Mouse (Mus musculus) midbrain, embryonic 11.5 days (tissue): ENCODE data around the gene AI464131. TPM values are rescaled to one million over a fixed set of nuclear protein-coding genes. Genes with fewer than 3 reads are reported as not detected.

Source experiments
- ATAC-seq: fragments of 200-750 bp; cut with Nextera tagmentation; 2 replicates; pipeline ENCODE4 v1.8.0; 2017; ENCODE audit warnings: moderate TSS enrichment, moderate library complexity; ENCODE audit not compliant: low FRiP score
- DNase-seq: peaks from one replicate; pipeline ENCODE4 v3.0.0; 2015; ENCODE audit warnings: low spot score; ENCODE audit errors: missing footprints
- H3K27ac ChIP-seq: fragments of 300-500 bp; sonication (generic); 2 replicates; pipeline ENCODE4 v1.5.1; 2014; ENCODE audit warnings: low read depth, low read length
- H3K27me3 ChIP-seq: fragments of 300-500 bp; sonication (generic); 2 replicates; pipeline ENCODE4 v1.6.1; 2014; ENCODE audit warnings: mild to moderate bottlenecking, low read length, moderate library complexity, mixed read lengths; ENCODE audit not compliant: control insufficient read depth, insufficient read depth
- H3K36me3 ChIP-seq: fragments of 300-500 bp; sonication (generic); 2 replicates; pipeline ENCODE4 v1.6.1; 2014; ENCODE audit warnings: mild to moderate bottlenecking, low read length, moderate library complexity, mixed read lengths; ENCODE audit not compliant: control insufficient read depth, insufficient read depth
- H3K4me1 ChIP-seq: fragments of 300-500 bp; sonication (generic); 2 replicates; pipeline ENCODE4 v1.6.1; 2014; ENCODE audit warnings: low read length; ENCODE audit not compliant: control insufficient read depth, insufficient read depth
- H3K4me2 ChIP-seq: fragments of 300-500 bp; sonication (generic); 2 replicates; pipeline ENCODE4 v1.6.1; 2014; ENCODE audit warnings: mild to moderate bottlenecking, moderate library complexity
- H3K4me3 ChIP-seq: fragments of 300-500 bp; sonication (generic); 2 replicates; pipeline ENCODE4 v1.5.1; 2014; ENCODE audit warnings: low read depth, low read length
- H3K9ac ChIP-seq: fragments of 300-500 bp; sonication (generic); 2 replicates; pipeline ENCODE4 v1.6.1; 2014; ENCODE audit warnings: low read length
- H3K9me3 ChIP-seq: fragments of 300-500 bp; sonication (generic); 2 replicates; pipeline ENCODE4 v1.6.1; 2016; ENCODE audit warnings: low read length; ENCODE audit not compliant: control insufficient read depth
- WGBS: fragments of 180-500 bp; shearing (Covaris S2); extraction: QIAGEN DNeasy Blood & Tissue Kit; methylation state at CpG from one replicate; pipeline ENCODE4 v1.1.7; 2014; 5-methylcytosine and 5-hydroxymethylcytosine counted together
- polyA plus RNA-seq: library from polyadenylated mRNA; unstranded; fragments of >200 nt; fragmentation: Nextera tagmentation; extraction: Ambion mirVana; gene quantifications from 2 replicates; pipeline ENCODE4 v1.2.1, GENCODE M21; 2014

AI464131 gene
- polyA plus RNA-seq, 1 experiment from 2014 or later = 6.9 TPM

- H3K9ac ChIP-seq = no peak overlapping the region
- no peaks in the 10 kb centered on the region for H3K9me3 ChIP-seq
- ATAC-seq = no peak
- 61% methylated on average over 8 of the region's 8 CpGs for WGBS
- H3K4me2 ChIP-seq = no peak overlapping the region
- no peak overlapping the region for H3K27ac ChIP-seq
- H3K4me1 ChIP-seq = peaks cover 30% of the 10 kb centered on the region
- DNase-seq = no peak
- H3K36me3 ChIP-seq = no peaks in the 10 kb centered on the region; the same call in 1 of the 2 replicates
- no peak overlapping the region for H3K4me3 ChIP-seq
- H3K27me3 ChIP-seq = peaks cover 56% of the 10 kb centered on the region
Observed at GRCm38 (mm10) chr4:41499619-41500018, 3.3 kb downstream of the AI464131 start.

- Histone ChIP-seq H3K36me3 (no peaks in the 10 kb centered on the region; the same call in 1 of the 2 replicates), H3K9ac (peak overlapping the region; percentile 20; the same call in 1 of the 2 replicates), H3K9me3 (no peaks in the 10 kb centered on the region), H3K4me1 (peaks cover 30% of the 10 kb centered on the region), H3K4me3 (peak overlapping the region; percentile 28), H3K4me2 (peak overlapping the region; percentile 39), H3K27me3 (peaks cover 56% of the 10 kb centered on the region), H3K27ac (no peak overlapping the region)
- ATAC-seq (no peak), DNase-seq (peak; percentile 96)
- WGBS = 2% methylated on average over 43 of the region's 43 CpGs
Observed at GRCm38 (mm10) chr4:41498921-41499391, 3.9 kb downstream of the AI464131 start.

- ATAC-seq = no peak; the same call in 1 of the 2 replicates
- 8% methylated on average over 72 of the region's 72 CpGs for WGBS
- DNase-seq = peak; percentile 93
Observed at GRCm38 (mm10) chr4:41497995-41498845, 4.7 kb downstream of the AI464131 start.

GRCm38 (mm10) chr4:41497579-41497978 lies 5.3 kb downstream of the AI464131 start:
- peak; percentile 41 for ATAC-seq

More at GRCm38 (mm10) chr4:41497995-41498845, 4.7 kb downstream of the AI464131 start:
- Histone ChIP-seq H3K4me2 (peak overlapping the region; percentile 54), H3K36me3 (no peaks in the 10 kb centered on the region; the same call in 1 of the 2 replicates), H3K4me1 (peaks cover 30% of the 10 kb centered on the region), H3K9me3 (no peaks in the 10 kb centered on the region), H3K27ac (no peak overlapping the region), H3K4me3 (peak overlapping the region; percentile 28), H3K9ac (peak overlapping the region; percentile 16; the same call in 1 of the 2 replicates), H3K27me3 (peaks cover 56% of the 10 kb centered on the region)

GRCm38 (mm10) chr4:41497046-41497445 lies 5.8 kb downstream of the AI464131 start:
- peaks cover 54% of the 10 kb centered on the region for H3K27me3 ChIP-seq
- H3K9me3 ChIP-seq = no peaks in the 10 kb centered on the region
- DNase-seq (no peak), ATAC-seq (no peak)
- 39% methylated on average over 5 of the region's 5 CpGs for WGBS
- H3K36me3 ChIP-seq = no peaks in the 10 kb centered on the region; the same call in 1 of the 2 replicates
- H3K27ac ChIP-seq = no peak overlapping the region
- H3K4me2 ChIP-seq = no peak overlapping the region; the same call in 1 of the 2 replicates
- H3K9ac ChIP-seq = no peak overlapping the region
- peaks cover 22% of the 10 kb centered on the region for H3K4me1 ChIP-seq
- no peak overlapping the region for H3K4me3 ChIP-seq

More at GRCm38 (mm10) chr4:41497579-41497978, 5.3 kb downstream of the AI464131 start:
- peak overlapping the region; percentile 28 for H3K4me3 ChIP-seq
- peak; percentile 94 for DNase-seq
- peaks cover 56% of the 10 kb centered on the region for H3K27me3 ChIP-seq
- peaks cover 27% of the 10 kb centered on the region for H3K4me1 ChIP-seq
- H3K9me3 ChIP-seq = no peaks in the 10 kb centered on the region
- H3K9ac ChIP-seq = peak overlapping the region; percentile 16; the same call in 1 of the 2 replicates
- H3K36me3 ChIP-seq = no peaks in the 10 kb centered on the region; the same call in 1 of the 2 replicates
- H3K27ac ChIP-seq = no peak overlapping the region
- H3K4me2 ChIP-seq = peak overlapping the region; percentile 54
- WGBS = 2% methylated on average over 34 of the region's 34 CpGs

- Histone ChIP-seq H3K9ac (no peak overlapping the region), H3K9me3 (no peaks in the 10 kb centered on the region), H3K27me3 (peaks cover 44% of the 10 kb centered on the region), H3K36me3 (no peaks in the 10 kb centered on the region; the same call in 1 of the 2 replicates), H3K4me1 (peaks cover 17% of the 10 kb centered on the region), H3K4me3 (no peak overlapping the region), H3K27ac (no peak overlapping the region), H3K4me2 (no peak overlapping the region)
- WGBS = 89% methylated on average over 11 of the region's 11 CpGs
- no peak for ATAC-seq
- peak; percentile 33 for DNase-seq
Observed at GRCm38 (mm10) chr4:41495850-41496249, 7.0 kb downstream of the AI464131 start.

- Histone ChIP-seq H3K9ac (no peak overlapping the region), H3K27ac (no peak overlapping the region), H3K36me3 (no peaks in the 10 kb centered on the region; the same call in 1 of the 2 replicates), H3K9me3 (no peaks in the 10 kb centered on the region), H3K4me1 (peaks cover 17% of the 10 kb centered on the region), H3K4me3 (no peak overlapping the region), H3K4me2 (no peak overlapping the region), H3K27me3 (peaks cover 36% of the 10 kb centered on the region)
- 92% methylated on average over 4 of the region's 4 CpGs for WGBS
- DNase-seq = no peak
- no peak for ATAC-seq
Observed at GRCm38 (mm10) chr4:41495076-41495475, 7.8 kb downstream of the AI464131 start.

GRCm38 (mm10) chr4:41494378-41494777 lies 8.5 kb downstream of the AI464131 start:
- Histone ChIP-seq H3K9ac (no peak overlapping the region), H3K9me3 (no peaks in the 10 kb centered on the region), H3K4me2 (no peak overlapping the region), H3K4me1 (peaks cover 17% of the 10 kb centered on the region), H3K27me3 (peaks cover 29% of the 10 kb centered on the region), H3K4me3 (no peak overlapping the region), H3K36me3 (no peaks in the 10 kb centered on the region; the same call in 1 of the 2 replicates), H3K27ac (no peak overlapping the region)
- DNase-seq = no peak
- ATAC-seq = no peak
- WGBS = 56% methylated on average over 3 of the region's 3 CpGs
